Mouse (Mus musculus) limb, embryonic 13.5 days (tissue): ENCODE results near the gene Rffl. TPM values are rescaled to one million over a fixed set of nuclear protein-coding genes. Genes with fewer than 3 reads are reported as not detected.

Source experiments
- polyA plus RNA-seq: library from polyadenylated mRNA; unstranded; fragments of >200 nt; fragmentation: Nextera tagmentation; extraction: Ambion mirVana; gene quantifications from 2 replicates; pipeline ENCODE4 v1.2.1, GENCODE M21; 2015

The Rffl gene
- polyA plus RNA-seq, 1 experiment from 2014 or later, result 14.7 TPM

Other genes with a start within 250 kb of the Rffl start
- gene Cct6b, start 106.9 kb downstream of the Rffl start, polyA plus RNA-seq, result 0.31 and 0.46 TPM in 2 replicates
- gene Zfp830, start 106.9 kb downstream of the Rffl start, polyA plus RNA-seq, result 39.2 and 41.1 TPM in 2 replicates
- gene Lig3, start 90.1 kb downstream of the Rffl start, polyA plus RNA-seq, result 33.9 and 34.2 TPM in 2 replicates
- 9.5 and 12.6 TPM in 2 replicates for gene Rad51d, start 19.4 kb upstream of the Rffl start, polyA plus RNA-seq
- 0.19 and 0.23 TPM in 2 replicates for gene Fndc8, start 20.9 kb upstream of the Rffl start, polyA plus RNA-seq
- 39.5 and 41.3 TPM in 2 replicates for gene Nle1, start 37.2 kb upstream of the Rffl start, polyA plus RNA-seq
- gene Unc45b, start 39.3 kb upstream of the Rffl start, polyA plus RNA-seq, result 18.2 and 20.0 TPM in 2 replicates
- gene Slfn5, start 80.1 kb upstream of the Rffl start, polyA plus RNA-seq, result 1.0 and 1.3 TPM in 2 replicates
- 14.4 and 17.1 TPM in 2 replicates for gene Slfn9, start 120.6 kb upstream of the Rffl start, polyA plus RNA-seq
- gene Slfn8, start 149.6 kb upstream of the Rffl start, polyA plus RNA-seq, result 0.36 and 0.39 TPM in 2 replicates
- 2.7 and 3.2 TPM in 2 replicates for gene Slfn2, start 193.9 kb upstream of the Rffl start, polyA plus RNA-seq
- 0.10 TPM in 1 of 2 replicates, not detected in the other for gene Slfn1, start 245.6 kb upstream of the Rffl start, polyA plus RNA-seq